Mouse (Mus musculus) CH12.LX (cell line): ENCODE data around the gene Casp14. TPM values are rescaled to one million over a fixed set of nuclear protein-coding genes. Genes with fewer than 3 reads are reported as not detected.

Experiments
- DNase-seq: peaks from one replicate; pipeline ENCODE4 v3.0.0-alpha.2; 2013; ENCODE audit errors: extremely low read depth
- H3K27ac ChIP-seq: 2 replicates; pipeline ENCODE4 v1.5.1; 2012; ENCODE audit warnings: low read depth, mild to moderate bottlenecking, control low read depth, moderate library complexity; ENCODE audit not compliant: insufficient read depth
- H3K27me3 ChIP-seq: replicated peaks from 2 replicates; pipeline ENCODE3; 2012; ENCODE audit warnings: inconsistent platforms
- H3K36me3 ChIP-seq, 2 experiments: replicated peaks in 1 of 2; 2 replicates each; pipeline versions ENCODE3 to v1.6.1; 2012; ENCODE audit warnings: inconsistent platforms in 1 of 2, low read length in 1 of 2, mild to moderate bottlenecking in 1 of 2, mixed read lengths in 1 of 2, moderate library complexity in 1 of 2; ENCODE audit not compliant: control insufficient read depth in 1 of 2, insufficient read depth in 1 of 2
- H3K4me1 ChIP-seq, 2 experiments: 2 replicates each; pipeline ENCODE4 v1.6.1; 2012; ENCODE audit warnings: inconsistent platforms in 1 of 2, moderate library complexity in 1 of 2; ENCODE audit not compliant: insufficient read depth in 2 of 2, control insufficient read depth in 1 of 2
- H3K4me2 ChIP-seq: 2 replicates; pipeline ENCODE4 v1.6.1; 2012; ENCODE audit warnings: low read depth, mild to moderate bottlenecking, control low read depth; ENCODE audit not compliant: poor library complexity, insufficient read depth, severe bottlenecking
- H3K4me3 ChIP-seq, 3 experiments: fragments of 150-350 bp in 1 of 3; sonication (generic) in 1 of 3; replicated peaks in 1 of 3; 2 replicates each; pipeline versions ENCODE3 to v1.5.1; 2011 to 2012; ENCODE audit warnings: low read depth in 2 of 3, low read length in 2 of 3, mild to moderate bottlenecking in 2 of 3, moderate library complexity in 2 of 3, control low read depth in 1 of 3, improper control_type of control experiment in 1 of 3, inconsistent platforms in 1 of 3, mixed read lengths in 1 of 3; ENCODE audit not compliant: poor library complexity in 1 of 3
- H3K79me2 ChIP-seq: replicated peaks from 2 replicates; pipeline ENCODE4 v1.6.1; 2012; ENCODE audit warnings: mild to moderate bottlenecking, moderate library complexity; ENCODE audit not compliant: control insufficient read depth, poor library complexity, insufficient read depth, severe bottlenecking; ENCODE audit errors: extremely low read depth
- H3K9ac ChIP-seq: 2 replicates; pipeline ENCODE4 v1.6.1; 2012; ENCODE audit warnings: low read depth, mild to moderate bottlenecking, control low read depth, moderate library complexity; ENCODE audit not compliant: insufficient read depth
- H3K9me3 ChIP-seq: replicated peaks from 2 replicates; pipeline ENCODE3; 2012; ENCODE audit warnings: low read length, inconsistent platforms, mixed read lengths
- EP300 ChIP-seq: IDR thresholded peaks from 2 replicates; pipeline ENCODE4 v1.6.1; 2011; ENCODE audit warnings: low read length, improper control_type of control experiment
- IRF4 ChIP-seq: IDR thresholded peaks from 2 replicates; pipeline ENCODE4 v1.6.1; 2014; ENCODE audit warnings: low read depth, mild to moderate bottlenecking, inconsistent platforms, low read length, improper control_type of control experiment
- MAX ChIP-seq: IDR thresholded peaks from 2 replicates; pipeline ENCODE4 v1.6.1; 2011; ENCODE audit warnings: low read length, improper control_type of control experiment
- NELFE ChIP-seq: IDR thresholded peaks from 2 replicates; pipeline ENCODE4 v1.6.1; 2011; ENCODE audit warnings: low read depth, low read length, improper control_type of control experiment
- POLR2AphosphoS2 ChIP-seq: IDR thresholded peaks from 2 replicates; pipeline ENCODE4 v1.6.1; 2011; ENCODE audit warnings: low read depth, low read length, improper control_type of control experiment
- SMC3 ChIP-seq: IDR thresholded peaks from 2 replicates; pipeline ENCODE4 v1.6.1; 2011; ENCODE audit warnings: low read depth, low read length, improper control_type of control experiment
- USF2 ChIP-seq: conservative IDR thresholded peaks from 2 replicates; pipeline ENCODE4 v1.6.1; 2011; ENCODE audit warnings: low read depth, low read length, improper control_type of control experiment
- ZMIZ1 ChIP-seq: IDR thresholded peaks from 2 replicates; pipeline ENCODE4 v1.6.1; 2012; ENCODE audit warnings: low read depth, mild to moderate bottlenecking, inconsistent platforms, low read length, improper control_type of control experiment
- dilution Hi-C: fragments of 300-500 bp; cut with MboI; formaldehyde crosslinking; loops from 2 replicates; pipeline ENCODE4 v1.14.3; 2020; ENCODE audit warnings: low sequenced_read_pairs; ENCODE audit not compliant: extremely low pct_unique_long_range_greater_than_20kb, extremely low pct_ligation_motif_present
- in situ Hi-C: fragments of 300-500 bp; cut with MboI; formaldehyde crosslinking; loops from 3 replicates; pipeline ENCODE4 v1.14.3; 2019; ENCODE audit warnings: low sequenced_read_pairs, low pct_ligation_motif_present, low pct_unique_long_range_greater_than_20kb, mixed read lengths
- polyA plus RNA-seq: library from polyadenylated mRNA; unstranded; fragments of >175 nt; gene quantifications from 2 replicates; pipeline ENCODE4 v1.2.1, GENCODE M21; 2012; ENCODE audit warnings: low read depth; ENCODE audit not compliant: insufficient read length
- total RNA-seq, 2 experiments: library from RNA; depleted of rRNA; stranded (reverse); fragments of 300-350 nt in 1 of 2; fragments of >200 nt in 1 of 2; gene quantifications; 2 replicates each; pipeline ENCODE4 v1.2.3; 2012 to 2014

The Casp14 gene
- total and polyA plus RNA-seq, 3 experiments = not detected

DNA sequence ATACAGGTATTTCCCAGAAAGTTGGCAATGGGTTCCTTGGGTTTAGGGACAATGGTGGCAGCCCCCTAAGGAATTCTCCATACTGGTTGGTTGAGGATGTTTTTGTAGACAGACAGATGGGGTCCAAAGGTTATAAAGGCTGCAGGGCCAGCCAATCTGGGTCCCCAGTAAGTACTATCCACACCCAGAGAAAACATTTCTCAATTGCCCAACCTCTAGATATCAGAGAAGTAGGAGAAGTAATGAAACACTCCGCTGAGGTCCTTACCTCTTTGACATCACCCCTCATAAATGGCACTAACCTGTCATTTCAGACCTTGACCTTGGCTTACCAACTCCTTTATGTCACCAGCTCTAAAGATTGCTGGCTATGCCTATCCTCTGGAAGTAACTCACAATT, 53.5 kb downstream of the Casp14 start:
- no peak for TF ChIP-seq NELFE
- TF ChIP-seq POLR2AphosphoS2 = no peak
- TF ChIP-seq SMC3 = no peak
- no peak for TF ChIP-seq EP300
- TF ChIP-seq IRF4 = no peak
- no peak for TF ChIP-seq MAX
- TF ChIP-seq USF2 = no peak
- no peak for TF ChIP-seq ZMIZ1
- TF ChIP-seq, all 38 proteins: peak for 0
- Histone ChIP-seq H3K27me3 (peaks cover 13% of the 10 kb centered on the region), H3K36me3 (no peaks in the 10 kb centered on the region), H3K79me2 (no peaks in the 10 kb centered on the region), H3K4me1 (no peaks in the 10 kb centered on the region), H3K9ac (no peak overlapping the region), H3K9me3 (no peaks in the 10 kb centered on the region), H3K27ac (no peak overlapping the region), H3K4me3 (no peak overlapping the region), H3K4me2 (no peak overlapping the region)
- in situ Hi-C loops = no loop called here
- no peak for DNase-seq
- dilution Hi-C loops = no loop called here

Other genes with a start within 250 kb of the Casp14 start
- not detected in 2 replicates for gene Olfr1358, start 200.9 kb downstream of the Casp14 start, total RNA-seq (2012; rRNA removed)
- gene Olfr1358, start 200.9 kb downstream of the Casp14 start, total RNA-seq (2014; rRNA removed) = not detected in 2 replicates
- not detected in 2 replicates for gene Olfr1358, start 200.9 kb downstream of the Casp14 start, polyA plus RNA-seq
- gene Ilvbl, start 143.9 kb downstream of the Casp14 start, total RNA-seq (2012; rRNA removed) = 18.2 and 21.2 TPM in 2 replicates
- gene Ilvbl, start 143.9 kb downstream of the Casp14 start, total RNA-seq (2014; rRNA removed) = 11.7 and 16.0 TPM in 2 replicates
- 20.4 and 20.5 TPM in 2 replicates for gene Ilvbl, start 143.9 kb downstream of the Casp14 start, polyA plus RNA-seq
- gene Syde1, start 126.3 kb downstream of the Casp14 start, total RNA-seq (2012; rRNA removed) = not detected in 2 replicates
- not detected in 2 replicates for gene Syde1, start 126.3 kb downstream of the Casp14 start, total RNA-seq (2014; rRNA removed)
- gene Syde1, start 126.3 kb downstream of the Casp14 start, polyA plus RNA-seq = not detected in 2 replicates
- gene Olfr1357, start 100.2 kb downstream of the Casp14 start, total RNA-seq (2012; rRNA removed) = not detected in 2 replicates
- not detected in 2 replicates for gene Olfr1357, start 100.2 kb downstream of the Casp14 start, total RNA-seq (2014; rRNA removed)
- not detected in 2 replicates for gene Olfr1357, start 100.2 kb downstream of the Casp14 start, polyA plus RNA-seq
- not detected in 2 replicates for gene Ccdc105, start 34.8 kb upstream of the Casp14 start, total RNA-seq (2012; rRNA removed)
- gene Ccdc105, start 34.8 kb upstream of the Casp14 start, total RNA-seq (2014; rRNA removed) = not detected in 2 replicates
- not detected in 2 replicates for gene Ccdc105, start 34.8 kb upstream of the Casp14 start, polyA plus RNA-seq
- gene Slc1a6, start 62.2 kb upstream of the Casp14 start, total RNA-seq (2012; rRNA removed) = 0.04 TPM in 1 of 2 replicates, not detected in the other
- not detected in 2 replicates for gene Slc1a6, start 62.2 kb upstream of the Casp14 start, total RNA-seq (2014; rRNA removed)
- not detected in 2 replicates for gene Slc1a6, start 62.2 kb upstream of the Casp14 start, polyA plus RNA-seq
- gene Olfr1356, start 133.9 kb upstream of the Casp14 start, total RNA-seq (2012; rRNA removed) = not detected in 2 replicates
- not detected in 2 replicates for gene Olfr1356, start 133.9 kb upstream of the Casp14 start, total RNA-seq (2014; rRNA removed)
- not detected in 2 replicates for gene Olfr1356, start 133.9 kb upstream of the Casp14 start, polyA plus RNA-seq
- not detected in 2 replicates for gene Olfr1355, start 157.2 kb upstream of the Casp14 start, total RNA-seq (2012; rRNA removed)
- gene Olfr1355, start 157.2 kb upstream of the Casp14 start, total RNA-seq (2014; rRNA removed) = not detected in 2 replicates
- not detected in 2 replicates for gene Olfr1355, start 157.2 kb upstream of the Casp14 start, polyA plus RNA-seq
- not detected in 2 replicates for gene Olfr1354, start 194.9 kb upstream of the Casp14 start, total RNA-seq (2012; rRNA removed)
- not detected in 2 replicates for gene Olfr1354, start 194.9 kb upstream of the Casp14 start, total RNA-seq (2014; rRNA removed)
- not detected in 2 replicates for gene Olfr1354, start 194.9 kb upstream of the Casp14 start, polyA plus RNA-seq
- gene Olfr8, start 232.3 kb upstream of the Casp14 start, total RNA-seq (2012; rRNA removed) = not detected in 2 replicates
- gene Olfr8, start 232.3 kb upstream of the Casp14 start, total RNA-seq (2014; rRNA removed) = not detected in 2 replicates
- not detected in 2 replicates for gene Olfr8, start 232.3 kb upstream of the Casp14 start, polyA plus RNA-seq
- gene Olfr1353, start 245.0 kb upstream of the Casp14 start, total RNA-seq (2012; rRNA removed) = not detected in 2 replicates
- not detected in 2 replicates for gene Olfr1353, start 245.0 kb upstream of the Casp14 start, total RNA-seq (2014; rRNA removed)
- gene Olfr1353, start 245.0 kb upstream of the Casp14 start, polyA plus RNA-seq = not detected in 2 replicates